ENCODE assay signal across 8 mouse cellular contexts in the genomic region with DNA sequence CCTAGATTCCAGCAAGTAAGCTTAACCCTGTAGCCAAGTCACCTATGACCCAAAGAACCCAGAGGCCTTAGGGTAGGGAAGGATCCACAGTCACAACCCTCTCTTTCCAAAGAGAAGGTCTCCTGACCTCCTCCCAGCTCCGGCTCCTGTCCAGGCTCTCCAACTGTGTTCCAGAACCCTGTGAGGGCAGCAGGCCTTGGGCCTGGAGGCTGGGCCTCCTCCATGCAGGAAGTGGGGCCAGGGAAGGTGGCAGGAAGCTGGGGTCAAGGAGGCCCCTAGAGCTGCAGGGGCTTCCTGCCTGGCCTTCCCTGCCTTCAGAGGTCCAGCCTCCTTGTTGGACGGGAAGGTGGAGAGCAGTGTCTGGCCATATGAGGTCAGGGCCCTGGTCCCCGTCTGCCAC. TPM values are rescaled to one million over a fixed set of nuclear protein-coding genes. Genes with fewer than 3 reads are reported as not detected.
DNase-seq lines count a peak whose midpoint lies in the region; ATAC-seq lines count a peak whose summit lies in the region.

No protein-coding gene starts in this region.

- 53% methylated on average over 3 of the region's 3 CpGs for WGBS in lung, embryonic 16.5 days
- WGBS in heart, embryonic 14.5 days: 65% methylated on average over 3 of the region's 3 CpGs
- WGBS in neural tube, embryonic 13.5 days: 73% methylated on average over 3 of the region's 3 CpGs

- H3K27ac ChIP-seq in lung, embryonic 16.5 days (ENCODE audit: low read length): peak overlapping the region; percentile 26; the same call in 1 of the 2 replicates
- peak overlapping the region; percentile 21 to 62; a peak in 3 of 4 replicates for H3K27ac ChIP-seq in heart, embryonic 14.5 days (replicated peaks in 1 of 2; ENCODE audit: control insufficient read depth in 1 of 2, insufficient read depth in 1 of 2, low read depth in 2 of 2, low read length in 2 of 2)
- H3K27ac ChIP-seq in neural tube, embryonic 13.5 days (replicated peaks): peak overlapping the region; percentile 90

- no peak overlapping the region for H3K4me3 ChIP-seq in lung, embryonic 16.5 days (ENCODE audit: low read length)
- H3K4me3 ChIP-seq in heart, embryonic 14.5 days (ENCODE audit: control insufficient read depth in 1 of 2, insufficient read depth in 1 of 2, low read depth in 1 of 2, low read length in 2 of 2): no peak overlapping the region
- H3K4me3 ChIP-seq in neural tube, embryonic 13.5 days: no peak overlapping the region

- H3K9ac ChIP-seq in lung, embryonic 16.5 days (ENCODE audit: low read length): no peak overlapping the region
- H3K9ac ChIP-seq in heart, embryonic 14.5 days (ENCODE audit: low read length): no peak overlapping the region
- H3K9ac ChIP-seq in neural tube, embryonic 13.5 days: peak overlapping the region; percentile 50

- no peaks in the 10 kb centered on the region for H3K9me3 ChIP-seq in lung, embryonic 16.5 days (ENCODE audit: control insufficient read depth, low read length)
- H3K9me3 ChIP-seq in heart, embryonic 14.5 days (ENCODE audit: control insufficient read depth, low read length): no peaks in the 10 kb centered on the region
- no peaks in the 10 kb centered on the region for H3K9me3 ChIP-seq in neural tube, embryonic 13.5 days

- H3K27me3 ChIP-seq in lung, embryonic 16.5 days (ENCODE audit: control insufficient read depth, insufficient read depth, low read depth, low read length): no peaks in the 10 kb centered on the region
- H3K27me3 ChIP-seq in heart, embryonic 14.5 days (ENCODE audit: control insufficient read depth, insufficient read depth, low read length): no peaks in the 10 kb centered on the region
- peaks cover 14% of the 10 kb centered on the region; the same call in 1 of the 2 replicates for H3K27me3 ChIP-seq in neural tube, embryonic 13.5 days

- peak; percentile 18 for ATAC-seq in lung, embryonic 16.5 days (ENCODE audit: low read depth)
- peak; percentile 41; the same call in 1 of the 2 replicates for ATAC-seq in heart, embryonic 14.5 days (ENCODE audit: insufficient number of reproducible peaks, insufficient read depth, low FRiP score, low read depth)
- ATAC-seq in neural tube, embryonic 13.5 days (ENCODE audit: low read depth): no peak

- peaks cover 19% of the 10 kb centered on the region for H3K4me1 ChIP-seq in lung, embryonic 16.5 days (replicated peaks; ENCODE audit: control insufficient read depth, insufficient read depth, low read length)
- H3K4me1 ChIP-seq in heart, embryonic 14.5 days (ENCODE audit: control insufficient read depth in 2 of 2, insufficient read depth in 2 of 2, low read length in 2 of 2): peaks cover 20 to 27% of the 10 kb centered on the region in 2 experiments
- H3K4me1 ChIP-seq in neural tube, embryonic 13.5 days (replicated peaks): peaks cover 43% of the 10 kb centered on the region

- H3K36me3 ChIP-seq in lung, embryonic 16.5 days (ENCODE audit: control insufficient read depth, insufficient read depth, low read length): peaks cover 28% of the 10 kb centered on the region
- H3K36me3 ChIP-seq in heart, embryonic 14.5 days (ENCODE audit: control insufficient read depth, insufficient read depth, low read length): peaks cover 88% of the 10 kb centered on the region
- H3K36me3 ChIP-seq in neural tube, embryonic 13.5 days: peaks cover 87% of the 10 kb centered on the region

- DNase-seq in lung, postnatal 14 days: no peak
- peak; percentile 66 to 88 for DNase-seq in kidney, postnatal 25 days
- DNase-seq in layer of hippocampus, postnatal 25 days (ENCODE audit: extremely low spot score in 1 of 2, low spot score in 1 of 2): no peak
- DNase-seq in right cerebral cortex, postnatal 4 days: no peak
- DNase-seq in thymus, postnatal 25 days: no peak

- H3K4me2 ChIP-seq in lung, embryonic 16.5 days (ENCODE audit: low read depth, low read length): no peak overlapping the region
- no peak overlapping the region for H3K4me2 ChIP-seq in heart, embryonic 14.5 days (ENCODE audit: low read length)
- H3K4me2 ChIP-seq in neural tube, embryonic 13.5 days: 0 out of 2 replicates have a peak overlapping the region, but pooled peaks have one; percentile 13

RNA-seq across cellular contexts. Expression of a gene that starts 48.5 kb away (rescaled TPM):
- 7.0 and 7.5 TPM in 2 replicates for polyA plus RNA-seq in lung, embryonic 16.5 days (2015; fragmentation: Nextera tagmentation; extraction: Ambion mirVana)
- 8.8 and 9.1 TPM in 2 replicates for polyA plus RNA-seq in heart, embryonic 14.5 days (2014; fragmentation: Nextera tagmentation; extraction: Ambion mirVana)
- polyA plus RNA-seq in neural tube, embryonic 13.5 days (2015; fragmentation: Nextera tagmentation; extraction: Ambion mirVana): 13.6 and 15.3 TPM in 2 replicates
- 10 to 100 TPM; 17.7 to 22.6 TPM for total RNA-seq in layer of hippocampus, postnatal 25 days (2021)

Comparison
In these comparisons a context has a peak if more than half of its experiments do, and no peak if none do; other contexts are left out.
1. H3K27ac ChIP-seq: peak in every context shown above with its lines; median percentile 90 in neural tube, embryonic 13.5 days; 42 in heart, embryonic 14.5 days; 26 in lung, embryonic 16.5 days.
2. DNase-seq: peak in kidney, postnatal 25 days (2 of 2); none in lung, postnatal 14 days (single experiment), layer of hippocampus, postnatal 25 days (0 of 2), right cerebral cortex, postnatal 4 days (single experiment) and thymus, postnatal 25 days (single experiment).